Mouse (Mus musculus) yolk sac, embryonic 10.5 days (tissue): ENCODE results near the gene Abcc1.

Experiments
- DNase-seq: peaks from one replicate; pipeline ENCODE4 v3.0.0-alpha.2; 2017; ENCODE audit warnings: low spot score

Abcc1 gene

GRCm38 (mm10) chr16:14361362-14362098 is at the start of gene Abcc1:
Abcc1 (plus strand) TSS chr16:14361558.
- DNase-seq = peak; percentile 46

- no peak for DNase-seq
Measured at GRCm38 (mm10) chr16:14312914-14313313, 48.4 kb upstream of the Abcc1 start.

GRCm38 (mm10) chr16:14316884-14317876 is 44.2 kb upstream of the Abcc1 start, which contains the start of gene Fopnl:
Fopnl (minus strand) TSS chr16:14317405.
- peak; percentile 93 for DNase-seq

- no peak for DNase-seq
Measured at GRCm38 (mm10) chr16:14319681-14320080, 41.7 kb upstream of the Abcc1 start.

GRCm38 (mm10) chr16:14320494-14320893 is 40.9 kb upstream of the Abcc1 start:
- no peak for DNase-seq

GRCm38 (mm10) chr16:14328156-14328555 is 33.2 kb upstream of the Abcc1 start:
- DNase-seq = no peak

GRCm38 (mm10) chr16:14344967-14345366 is 16.4 kb upstream of the Abcc1 start:
- DNase-seq = no peak

GRCm38 (mm10) chr16:14351571-14351970 is 9.8 kb upstream of the Abcc1 start:
- no peak for DNase-seq

- DNase-seq = no peak
Measured at GRCm38 (mm10) chr16:14352234-14352633, 9.1 kb upstream of the Abcc1 start.

GRCm38 (mm10) chr16:14352663-14353062 is 8.7 kb upstream of the Abcc1 start:
- no peak for DNase-seq

- DNase-seq = no peak
Measured at GRCm38 (mm10) chr16:14357859-14358258, 3.5 kb upstream of the Abcc1 start.

GRCm38 (mm10) chr16:14358531-14358930 is 2.8 kb upstream of the Abcc1 start:
- no peak for DNase-seq

GRCm38 (mm10) chr16:14360931-14361330 is 427 bp upstream of the Abcc1 start:
- no peak for DNase-seq

- no peak for DNase-seq
Measured at GRCm38 (mm10) chr16:14362099-14362820, 902 bp downstream of the Abcc1 start.

- DNase-seq = no peak
Measured at GRCm38 (mm10) chr16:14363496-14363895, 2.1 kb downstream of the Abcc1 start.

GRCm38 (mm10) chr16:14364066-14364465 is 2.7 kb downstream of the Abcc1 start:
- DNase-seq = no peak

GRCm38 (mm10) chr16:14365457-14365856 is 4.1 kb downstream of the Abcc1 start:
- DNase-seq = no peak

- no peak for DNase-seq
Measured at GRCm38 (mm10) chr16:14366017-14366416, 4.7 kb downstream of the Abcc1 start.

GRCm38 (mm10) chr16:14371367-14371766 is 10.0 kb downstream of the Abcc1 start:
- no peak for DNase-seq

GRCm38 (mm10) chr16:14372382-14372781 is 11.0 kb downstream of the Abcc1 start:
- DNase-seq = no peak

GRCm38 (mm10) chr16:14372817-14373301 is 11.5 kb downstream of the Abcc1 start:
- DNase-seq = no peak

GRCm38 (mm10) chr16:14375942-14376341 is 14.6 kb downstream of the Abcc1 start:
- no peak for DNase-seq
